Mouse (Mus musculus) MEL-GATA-1-ER (cell line): ENCODE results near the gene Tgfb2.

Experiments used
- DNase-seq: peaks from one replicate; pipeline ENCODE4 v3.0.0-alpha.2; 2012; ENCODE audit warnings: low read depth; ENCODE audit errors: extremely low read depth

Tgfb2 gene

GRCm38 (mm10) chr1:186585571-186586164, 120.1 kb downstream of the Tgfb2 start:
- no peak for DNase-seq

GRCm38 (mm10) chr1:186583933-186584332, 121.9 kb downstream of the Tgfb2 start:
- DNase-seq, result no peak

GRCm38 (mm10) chr1:186582113-186582512, 123.7 kb downstream of the Tgfb2 start:
- no peak for DNase-seq

GRCm38 (mm10) chr1:186581666-186582065, 124.1 kb downstream of the Tgfb2 start:
- DNase-seq, result no peak

- no peak for DNase-seq
Measured at GRCm38 (mm10) chr1:186581114-186581513, 124.7 kb downstream of the Tgfb2 start.

GRCm38 (mm10) chr1:186577302-186577701, 128.5 kb downstream of the Tgfb2 start:
- DNase-seq, result no peak

GRCm38 (mm10) chr1:186575629-186576028, 130.2 kb downstream of the Tgfb2 start:
- DNase-seq, result no peak

- no peak for DNase-seq
Measured at GRCm38 (mm10) chr1:186575074-186575473, 130.7 kb downstream of the Tgfb2 start.
